Mouse (Mus musculus): ENCODE measurements at regions not wholly inside any gene's neighbourhood (a gene's known extent, or its start where the extent isn't known, plus 50 kb on each side); places are given as distances from the start of the nearest gene placed in this dataset.

- ATAC-seq (replicated peaks; ENCODE audit: low FRiP score, low read depth) (no peak), DNase-seq (ENCODE audit: low spot score) (peak; percentile 81)
- Histone ChIP-seq H3K36me3 (ENCODE audit: insufficient read depth, low read length) (no peaks in the 10 kb centered on the region), H3K4me1 (replicated peaks; ENCODE audit: insufficient read depth, low read length) (no peaks in the 10 kb centered on the region), H3K27me3 (ENCODE audit: insufficient read depth, low read length) (no peaks in the 10 kb centered on the region), H3K9ac (ENCODE audit: low read depth, low read length) (no peak overlapping the region), H3K27ac (no peak overlapping the region), H3K4me2 (ENCODE audit: low read length) (no peak overlapping the region), H3K9me3 (replicated peaks; ENCODE audit: low read length) (no peaks in the 10 kb centered on the region), H3K4me3 (replicated peaks; ENCODE audit: low read depth, low read length) (no peak overlapping the region)
- WGBS: 42% methylated on average over 2 of the region's 2 CpGs
- no peak for TF ChIP-seq CTCF (IDR thresholded peaks at IDR 0.05; ENCODE audit: low read depth)
Observed at GRCm38 (mm10) chr12:13164791-13165190, 84.2 kb downstream of the Ddx1 start.

- no peak for ATAC-seq (replicated peaks; ENCODE audit: low FRiP score, low read depth)
- no peaks in the 10 kb centered on the region for H3K9me3 ChIP-seq (replicated peaks; ENCODE audit: low read length)
- H3K4me1 ChIP-seq (replicated peaks; ENCODE audit: insufficient read depth, low read length): no peaks in the 10 kb centered on the region
- H3K4me3 ChIP-seq (replicated peaks; ENCODE audit: low read depth, low read length): no peak overlapping the region
- no peak for TF ChIP-seq CTCF (IDR thresholded peaks at IDR 0.05; ENCODE audit: low read depth)
- no peak overlapping the region for H3K9ac ChIP-seq (ENCODE audit: low read depth, low read length)
- H3K36me3 ChIP-seq (ENCODE audit: insufficient read depth, low read length): no peaks in the 10 kb centered on the region
- no peak for DNase-seq (ENCODE audit: low spot score)
- H3K27ac ChIP-seq: no peak overlapping the region
- H3K27me3 ChIP-seq (ENCODE audit: insufficient read depth, low read length): no peaks in the 10 kb centered on the region
- WGBS: 94% methylated on average over 1 of the region's 1 CpGs
- no peak overlapping the region for H3K4me2 ChIP-seq (ENCODE audit: low read length)
Observed at GRCm38 (mm10) chr12:13161051-13161450, 88.0 kb downstream of the Ddx1 start.

GRCm38 (mm10) chr12:13159346-13160055 lies 89.5 kb downstream of the Ddx1 start:
- Histone ChIP-seq H3K9ac (ENCODE audit: low read depth, low read length) (no peak overlapping the region), H3K27me3 (ENCODE audit: insufficient read depth, low read length) (no peaks in the 10 kb centered on the region), H3K4me2 (ENCODE audit: low read length) (no peak overlapping the region), H3K27ac (no peak overlapping the region), H3K9me3 (replicated peaks; ENCODE audit: low read length) (no peaks in the 10 kb centered on the region), H3K4me1 (replicated peaks; ENCODE audit: insufficient read depth, low read length) (no peaks in the 10 kb centered on the region), H3K36me3 (ENCODE audit: insufficient read depth, low read length) (no peaks in the 10 kb centered on the region), H3K4me3 (replicated peaks; ENCODE audit: low read depth, low read length) (no peak overlapping the region)
- no peak for ATAC-seq (replicated peaks; ENCODE audit: low FRiP score, low read depth)
- no peak for TF ChIP-seq CTCF (IDR thresholded peaks at IDR 0.05; ENCODE audit: low read depth)
- DNase-seq (ENCODE audit: low spot score): no peak

- WGBS: 72% methylated on average over 7 of the region's 7 CpGs
Observed at GRCm38 (mm10) chr12:13157666-13158381, 91.2 kb downstream of the Ddx1 start.

GRCm38 (mm10) chr12:13157089-13157488 lies 91.9 kb downstream of the Ddx1 start:
- no peaks in the 10 kb centered on the region for H3K9me3 ChIP-seq (replicated peaks; ENCODE audit: low read length)
- no peak overlapping the region for H3K4me3 ChIP-seq (replicated peaks; ENCODE audit: low read depth, low read length)
- no peak overlapping the region for H3K9ac ChIP-seq (ENCODE audit: low read depth, low read length)
- no peak for TF ChIP-seq CTCF (IDR thresholded peaks at IDR 0.05; ENCODE audit: low read depth)
- H3K4me1 ChIP-seq (replicated peaks; ENCODE audit: insufficient read depth, low read length): no peaks in the 10 kb centered on the region
- WGBS: 43% methylated on average over 10 of the region's 10 CpGs
- no peak overlapping the region for H3K27ac ChIP-seq
- no peaks in the 10 kb centered on the region for H3K27me3 ChIP-seq (ENCODE audit: insufficient read depth, low read length)
- no peak overlapping the region for H3K4me2 ChIP-seq (ENCODE audit: low read length)
- DNase-seq (ENCODE audit: low spot score): no peak
- no peak for ATAC-seq (replicated peaks; ENCODE audit: low FRiP score, low read depth)
- H3K36me3 ChIP-seq (ENCODE audit: insufficient read depth, low read length): no peaks in the 10 kb centered on the region

More at GRCm38 (mm10) chr12:13157666-13158381, 91.2 kb downstream of the Ddx1 start:
- no peaks in the 10 kb centered on the region for H3K9me3 ChIP-seq (replicated peaks; ENCODE audit: low read length)
- no peak for ATAC-seq (replicated peaks; ENCODE audit: low FRiP score, low read depth)
- DNase-seq (ENCODE audit: low spot score): no peak
- TF ChIP-seq CTCF (IDR thresholded peaks at IDR 0.05; ENCODE audit: low read depth): no peak
- no peaks in the 10 kb centered on the region for H3K27me3 ChIP-seq (ENCODE audit: insufficient read depth, low read length)
- H3K4me2 ChIP-seq (ENCODE audit: low read length): no peak overlapping the region
- no peak overlapping the region for H3K27ac ChIP-seq
- H3K4me1 ChIP-seq (replicated peaks; ENCODE audit: insufficient read depth, low read length): no peaks in the 10 kb centered on the region
- no peak overlapping the region for H3K4me3 ChIP-seq (replicated peaks; ENCODE audit: low read depth, low read length)
- H3K9ac ChIP-seq (ENCODE audit: low read depth, low read length): no peak overlapping the region
- no peaks in the 10 kb centered on the region for H3K36me3 ChIP-seq (ENCODE audit: insufficient read depth, low read length)

- TF ChIP-seq CTCF (IDR thresholded peaks at IDR 0.05; ENCODE audit: low read depth): no peak
- Histone ChIP-seq H3K36me3 (ENCODE audit: insufficient read depth, low read length) (no peaks in the 10 kb centered on the region), H3K27me3 (ENCODE audit: insufficient read depth, low read length) (no peaks in the 10 kb centered on the region), H3K9ac (ENCODE audit: low read depth, low read length) (no peak overlapping the region), H3K4me2 (ENCODE audit: low read length) (no peak overlapping the region), H3K4me3 (replicated peaks; ENCODE audit: low read depth, low read length) (no peak overlapping the region), H3K27ac (no peak overlapping the region), H3K9me3 (replicated peaks; ENCODE audit: low read length) (no peaks in the 10 kb centered on the region), H3K4me1 (replicated peaks; ENCODE audit: insufficient read depth, low read length) (peaks cover 7% of the 10 kb centered on the region; the same call in 1 of the 2 replicates)
- WGBS: 37% methylated on average over 4 of the region's 4 CpGs
- DNase-seq (ENCODE audit: low spot score): peak; percentile 23
- ATAC-seq (replicated peaks; ENCODE audit: low FRiP score, low read depth): no peak
Observed at GRCm38 (mm10) chr12:13150751-13151150, 98.3 kb downstream of the Ddx1 start.
